ENCODE assay signal across 9 mouse cellular contexts in the genomic region with DNA sequence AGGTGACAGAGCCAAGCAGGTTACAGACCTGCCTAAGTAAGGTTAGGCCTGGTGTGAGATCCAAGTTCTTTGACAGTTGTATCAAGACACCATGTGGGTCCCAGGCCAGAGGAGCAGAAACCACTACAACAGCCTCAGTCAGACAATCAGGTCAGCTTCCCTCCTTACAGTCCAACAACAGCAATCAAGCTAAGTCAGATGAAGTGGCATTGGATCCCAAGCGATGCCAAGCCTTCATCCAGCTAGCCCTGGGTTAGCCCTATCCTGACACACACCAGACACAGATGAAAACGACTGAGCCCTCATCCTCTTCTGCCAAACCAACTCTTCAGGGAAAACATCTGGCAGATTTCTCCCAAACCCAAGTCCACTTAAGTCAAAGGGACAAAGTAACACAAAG. TPM values are rescaled to one million over a fixed set of nuclear protein-coding genes. Genes with fewer than 3 reads are reported as not detected.
A peak's percentile ranks its signal among the peaks of the same experiment; 100 is the strongest.
DNase-seq lines count a peak whose midpoint lies in the region; ATAC-seq and TF ChIP-seq lines count a peak whose summit lies in the region.
"Had no signal": no experiment of that assay in that cellular context is flagged by ENCODE, and none has a peak within 500 bp of the region (broad histone marks: within the 10 kb centered on the region; RNA-seq: fewer than 3 reads in every experiment).

No protein-coding gene starts in this region.

- no peaks in the 10 kb centered on the region for H3K9me3 ChIP-seq in heart, embryonic 12.5 days (replicated peaks)
- H3K9me3 ChIP-seq in E14TG2a.4 (ENCODE audit: low read length) = no peaks in the 10 kb centered on the region
- no peaks in the 10 kb centered on the region for H3K9me3 ChIP-seq in forebrain, embryonic 13.5 days (replicated peaks)
- no peaks in the 10 kb centered on the region for H3K9me3 ChIP-seq in liver, embryonic 16.5 days (replicated peaks; ENCODE audit: control insufficient read depth, low read length)

- WGBS in heart, embryonic 12.5 days = 46% methylated on average over 2 of the region's 2 CpGs
- 71% methylated on average over 2 of the region's 2 CpGs for WGBS in forebrain, embryonic 13.5 days
- 44% methylated on average over 2 of the region's 2 CpGs for WGBS in liver, embryonic 16.5 days (ENCODE audit: insufficient replicate concordance)

- H3K27ac ChIP-seq in heart, embryonic 12.5 days (ENCODE audit: poor library complexity, severe bottlenecking) = peak overlapping the region; percentile 95
- peak overlapping the region; percentile 97; the same call in 1 of the 2 replicates for H3K27ac ChIP-seq in forebrain, embryonic 13.5 days
- H3K27ac ChIP-seq in liver, embryonic 16.5 days (ENCODE audit: low read length) = peak overlapping the region; percentile 90

- DNase-seq in heart, adult 8-10 months (ENCODE audit: low spot score) = no peak
- DNase-seq in retina, embryonic 14.5 days (ENCODE audit: low spot score) = no peak
- no peak for DNase-seq in right cerebral cortex, adult 18-20 months
- DNase-seq in gastrocnemius, postnatal 14 days = no peak

- ATAC-seq in heart, embryonic 12.5 days (ENCODE audit: insufficient number of reproducible peaks, low FRiP score) = no peak
- ATAC-seq in forebrain, embryonic 13.5 days = no peak
- no peak for ATAC-seq in liver, embryonic 16.5 days (ENCODE audit: low read depth)
- ATAC-seq: Patski had no signal

- TF ChIP-seq CTCF in E14TG2a.4 (conservative IDR thresholded peaks at IDR 0.05; ENCODE audit: low read length) = no peak

- H3K27me3 ChIP-seq in heart, embryonic 12.5 days (replicated peaks) = no peaks in the 10 kb centered on the region
- H3K27me3 ChIP-seq in E14TG2a.4 (ENCODE audit: insufficient read depth, low read length) = no peaks in the 10 kb centered on the region
- no peaks in the 10 kb centered on the region for H3K27me3 ChIP-seq in forebrain, embryonic 13.5 days
- H3K27me3 ChIP-seq in liver, embryonic 16.5 days (ENCODE audit: control insufficient read depth, insufficient read depth, low read depth, low read length) = no peaks in the 10 kb centered on the region
- H3K27me3 ChIP-seq: Patski had no signal

- H3K9ac ChIP-seq in heart, embryonic 12.5 days = peak overlapping the region; percentile 27; the same call in 1 of the 2 replicates
- H3K9ac ChIP-seq in forebrain, embryonic 13.5 days = peak overlapping the region; percentile 97; the same call in 1 of the 2 replicates
- peak overlapping the region; percentile 92 for H3K9ac ChIP-seq in liver, embryonic 16.5 days (ENCODE audit: low read depth, low read length)

- H3K4me3 ChIP-seq in heart, embryonic 12.5 days = peak overlapping the region; percentile 92
- H3K4me3 ChIP-seq in E14TG2a.4 (replicated peaks; ENCODE audit: low read length) = peak overlapping the region; percentile 94; the same call in 1 of the 2 replicates
- H3K4me3 ChIP-seq in forebrain, embryonic 13.5 days = peak overlapping the region; percentile 80
- peak overlapping the region; percentile 89 for H3K4me3 ChIP-seq in liver, embryonic 16.5 days (ENCODE audit: low read depth, low read length)

- peak overlapping the region; percentile 83 for H3K4me2 ChIP-seq in heart, embryonic 12.5 days
- H3K4me2 ChIP-seq in forebrain, embryonic 13.5 days = peak overlapping the region; percentile 95
- peak overlapping the region; percentile 94 for H3K4me2 ChIP-seq in liver, embryonic 16.5 days (ENCODE audit: low read depth, low read length)

- peaks cover 58% of the 10 kb centered on the region for H3K4me1 ChIP-seq in heart, embryonic 12.5 days (replicated peaks)
- peaks cover 77% of the 10 kb centered on the region for H3K4me1 ChIP-seq in E14TG2a.4 (replicated peaks; ENCODE audit: low read depth, low read length)
- H3K4me1 ChIP-seq in forebrain, embryonic 13.5 days = peaks cover 45% of the 10 kb centered on the region
- peaks cover 55% of the 10 kb centered on the region for H3K4me1 ChIP-seq in liver, embryonic 16.5 days (ENCODE audit: control insufficient read depth, low read depth, low read length)

- intact Hi-C loops in gastrocnemius, postnatal 14 days (cut with DNase I; ENCODE audit: low total_unique reads) = no loop called here

- peaks cover 7% of the 10 kb centered on the region; the same call in 1 of the 2 replicates for H3K36me3 ChIP-seq in heart, embryonic 12.5 days
- H3K36me3 ChIP-seq in E14TG2a.4 (ENCODE audit: insufficient read depth, low read length) = peaks cover 18% of the 10 kb centered on the region
- H3K36me3 ChIP-seq in forebrain, embryonic 13.5 days (ENCODE audit: poor library complexity, severe bottlenecking) = peaks cover 11% of the 10 kb centered on the region; the same call in 1 of the 2 replicates
- no peaks in the 10 kb centered on the region for H3K36me3 ChIP-seq in liver, embryonic 16.5 days (ENCODE audit: control insufficient read depth, insufficient read depth)

RNA-seq across cellular contexts. Expression of gene Bicra, which starts 2.2 kb away (rescaled TPM):
- polyA plus RNA-seq in heart, embryonic 12.5 days (2016; fragmentation: Nextera tagmentation; extraction: Ambion mirVana) = 5.9 and 6.4 TPM in 2 replicates
- 1 to 10 TPM; 5.7 to 8.6 (median 7.7) TPM for total RNA-seq in heart, adult 8-10 months (2022)
- 8.4 and 8.5 TPM in 2 replicates for polyA plus RNA-seq in forebrain, embryonic 13.5 days (2015; fragmentation: Nextera tagmentation; extraction: Ambion mirVana)
- polyA plus RNA-seq in liver, embryonic 16.5 days (2015; fragmentation: Nextera tagmentation; extraction: Ambion mirVana) = 1.4 and 1.9 TPM in 2 replicates
- 1 to 10 TPM; 7.9 to 8.8 TPM for total RNA-seq in gastrocnemius, postnatal 14 days (2021)

RNA-seq across cellular contexts. Expression of gene Zfp541, which starts 16.1 kb away (rescaled TPM):
- 0.05 TPM in 1 of 2 replicates, not detected in the other for polyA plus RNA-seq in heart, embryonic 12.5 days (2016; fragmentation: Nextera tagmentation; extraction: Ambion mirVana)
- total RNA-seq in heart, adult 8-10 months (2022) = not detected
- polyA plus RNA-seq in forebrain, embryonic 13.5 days (2015; fragmentation: Nextera tagmentation; extraction: Ambion mirVana) = not detected in 2 replicates
- not detected in 2 replicates for polyA plus RNA-seq in liver, embryonic 16.5 days (2015; fragmentation: Nextera tagmentation; extraction: Ambion mirVana)
- total RNA-seq in gastrocnemius, postnatal 14 days (2021) = not detected

RNA-seq across cellular contexts. Expression of gene Napa, which starts 52.7 kb away (rescaled TPM):
- 144 and 159 TPM in 2 replicates for polyA plus RNA-seq in heart, embryonic 12.5 days (2016; fragmentation: Nextera tagmentation; extraction: Ambion mirVana)
- 100 to 1,000 TPM in 1 of 4 experiments, 10 to 100 TPM in 3; 76.5 to 101 (median 84.9) TPM for total RNA-seq in heart, adult 8-10 months (2022)
- polyA plus RNA-seq in forebrain, embryonic 13.5 days (2015; fragmentation: Nextera tagmentation; extraction: Ambion mirVana) = 166 and 186 TPM in 2 replicates
- polyA plus RNA-seq in liver, embryonic 16.5 days (2015; fragmentation: Nextera tagmentation; extraction: Ambion mirVana) = 162 and 163 TPM in 2 replicates
- 100 to 1,000 TPM; 102 to 107 TPM for total RNA-seq in gastrocnemius, postnatal 14 days (2021)

Comparison
In these comparisons a context has a peak if more than half of its experiments do, and no peak if none do; other contexts are left out.
1. H3K9ac ChIP-seq: peak in every context shown above with its lines; median percentile 97 in forebrain, embryonic 13.5 days; 92 in liver, embryonic 16.5 days; 27 in heart, embryonic 12.5 days.